Mouse (Mus musculus) liver, embryonic 14.5 days (tissue): ENCODE data around the gene Rps12-ps3.

Experiments
- CTCF ChIP-seq: IDR thresholded peaks from 2 replicates; pipeline ENCODE4 v1.5.1; 2016; ENCODE audit warnings: antibody characterized with exemption, low read depth, control low read depth
- EP300 ChIP-seq: IDR thresholded peaks from 2 replicates; pipeline ENCODE4 v1.6.1; 2016; ENCODE audit warnings: antibody characterized with exemption, low read depth

GRCm38 (mm10) chr19:59354906-59355305 lies 32.8 kb downstream of the Rps12-ps3 start:
- TF ChIP-seq CTCF, result no peak
- TF ChIP-seq EP300, result peak; percentile 72
